Mouse (Mus musculus) C2C12 (cell line): ENCODE data around the gene Cpm.

Experiments used
- CTCF ChIP-seq: IDR thresholded peaks from one replicate; pipeline ENCODE4 v1.5.1; 2011; ENCODE audit not compliant: control insufficient read depth, insufficient read depth, insufficient read length
- USF1 ChIP-seq: IDR thresholded peaks from one replicate; pipeline ENCODE4 v1.6.1; 2011; ENCODE audit warnings: low read depth, mild to moderate bottlenecking, control low read depth, moderate library complexity

GRCm38 (mm10) chr10:117608487-117608886, 20.8 kb upstream of the Cpm start:
- TF ChIP-seq CTCF = no peak
- TF ChIP-seq USF1 = no peak
